Mouse (Mus musculus) kidney, adult 8-10 months (tissue): ENCODE data around the gene Ffar4.

Experiments
- DNase-seq, 2 experiments: peaks; one replicate each; pipeline ENCODE4 v3.0.0; 2022

Gene Ffar4

GRCm38 (mm10) chr19:38096858-38097758, at the start of gene Ffar4:
Gene Ffar4, plus strand, starts transcription at chr19:38097071.
- DNase-seq, result no peak

DNA sequence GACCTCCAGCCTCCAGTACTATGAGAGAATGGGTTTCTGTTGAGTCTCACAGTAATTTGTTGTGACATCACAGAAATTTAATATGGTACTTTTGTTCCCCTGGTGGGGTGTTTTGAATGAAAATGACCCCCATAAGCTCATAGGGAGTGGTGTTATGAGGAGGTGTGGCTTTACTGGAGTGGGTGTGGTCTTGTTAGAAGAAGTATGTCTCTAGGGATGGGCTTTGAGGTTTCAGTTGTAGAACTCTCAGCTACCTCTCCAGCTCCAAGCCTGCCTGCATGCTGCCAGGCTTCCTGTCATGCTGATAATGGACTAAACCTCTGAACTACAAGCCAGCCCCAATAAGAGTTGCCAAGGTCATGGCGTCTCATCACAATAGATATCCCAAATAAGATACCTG, 47.2 kb upstream of the Ffar4 start:
- DNase-seq, result no peak

DNA sequence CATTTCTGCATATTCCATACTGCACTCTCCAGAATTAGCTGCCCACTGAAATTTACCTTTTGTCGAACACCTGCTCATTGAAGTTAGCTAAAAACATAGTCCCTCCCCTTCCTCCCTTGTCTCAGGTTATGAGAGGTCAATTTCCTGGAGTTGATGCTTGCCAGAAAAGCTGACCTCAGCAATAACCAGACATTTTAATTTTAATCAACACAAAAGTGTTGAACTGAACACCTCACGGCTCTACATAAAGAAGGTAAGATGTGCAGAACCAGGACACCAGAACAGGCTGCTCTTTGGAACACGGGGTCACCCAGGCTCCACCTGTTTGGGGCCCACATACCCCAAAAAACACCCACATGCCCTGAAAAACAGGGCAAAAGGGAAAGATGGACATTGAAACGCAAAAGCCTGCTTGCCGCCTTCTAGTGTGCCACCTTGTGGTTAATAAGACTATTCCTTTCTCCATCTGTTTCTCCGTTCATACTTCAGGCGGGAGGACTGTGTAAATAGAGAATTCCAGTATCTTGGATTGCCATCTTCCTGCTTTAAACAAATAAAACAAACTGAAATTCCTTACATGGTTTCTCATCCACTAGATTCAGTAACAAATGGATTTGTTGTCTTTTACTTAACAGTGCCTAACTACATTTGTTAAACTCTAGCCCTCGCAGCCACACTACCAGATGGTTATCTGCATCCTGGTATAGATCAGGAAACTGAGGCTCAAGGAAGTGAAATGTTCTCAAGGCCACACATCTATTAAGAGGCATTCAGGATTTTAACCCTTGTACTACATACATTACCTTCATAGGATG, 43.4 kb upstream of the Ffar4 start:
- DNase-seq, result no peak

- DNase-seq, result peak; percentile 77 to 78
Observed at GRCm38 (mm10) chr19:38054149-38054719, 42.6 kb upstream of the Ffar4 start.

DNA sequence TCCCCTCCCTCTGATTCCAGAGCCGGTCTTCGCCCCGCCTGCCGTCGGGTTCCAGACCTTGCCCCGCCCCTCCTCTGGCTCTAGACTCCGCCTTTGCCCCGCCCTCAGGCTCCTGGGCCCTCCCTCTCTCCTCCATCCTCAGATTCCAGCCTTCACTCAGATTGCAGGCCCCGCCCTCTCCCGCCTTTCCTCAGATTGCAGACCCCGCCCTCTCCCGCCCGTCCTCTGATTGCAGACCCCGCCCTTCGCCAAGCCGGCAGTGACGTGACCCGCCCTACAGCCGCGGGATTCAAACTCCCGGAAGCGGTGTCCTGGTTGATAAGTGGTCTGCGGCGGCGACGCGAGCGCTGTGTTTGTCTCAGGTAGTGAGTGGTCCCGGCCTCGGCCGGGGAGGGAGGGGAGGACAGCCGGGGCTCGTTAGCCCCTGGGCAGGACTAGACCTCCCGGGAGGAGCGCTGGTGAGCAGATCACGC, 42.1 kb upstream of the Ffar4 start, which contains the start of gene Cep55:
Gene Cep55 (plus strand): TSS at position 292 of the 473 bp plus-strand sequence.
- DNase-seq, result peak; percentile 95 to 97

DNA sequence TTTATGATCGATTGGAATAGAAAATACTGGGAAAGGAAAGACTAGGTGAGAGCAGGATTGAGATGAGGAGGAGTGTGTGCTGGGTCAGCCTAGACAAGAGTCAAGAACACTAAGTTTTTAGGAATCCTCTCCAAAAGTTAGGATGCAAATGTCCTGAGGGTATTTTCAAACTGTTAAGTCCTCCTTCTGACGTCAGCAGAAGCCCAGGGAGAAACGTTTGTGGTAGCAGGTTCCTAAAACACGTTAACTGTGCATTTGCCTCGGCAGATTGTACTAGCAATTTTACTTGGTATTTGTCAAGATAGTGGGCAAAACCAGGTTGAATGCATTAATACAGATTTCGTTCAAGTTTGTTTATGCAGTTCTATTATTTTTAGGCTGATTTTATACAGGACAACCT, 41.1 kb upstream of the Ffar4 start:
- no peak for DNase-seq

GRCm38 (mm10) chr19:38056276-38056675, 40.6 kb upstream of the Ffar4 start:
- DNase-seq, result no peak

DNA sequence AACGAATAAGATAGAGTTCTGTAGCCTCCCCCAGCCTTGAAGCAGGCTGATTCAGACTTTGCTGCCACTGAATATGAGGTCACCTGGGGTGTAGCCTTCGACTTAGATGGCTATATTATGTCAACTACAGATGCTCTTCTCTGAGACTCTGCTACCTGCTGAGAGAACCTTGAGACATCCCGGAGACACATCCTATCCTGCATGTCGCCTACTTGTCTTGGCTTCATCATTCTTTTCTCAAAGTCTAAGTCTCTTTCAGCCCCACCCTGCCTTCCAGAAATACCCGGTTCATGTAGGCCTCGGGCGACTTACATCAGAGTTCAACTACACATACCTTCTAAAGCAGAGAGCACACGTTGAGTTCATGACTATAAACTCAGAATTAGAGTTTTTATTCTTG, 39.9 kb upstream of the Ffar4 start:
- DNase-seq, result no peak

- no peak for DNase-seq
Observed at GRCm38 (mm10) chr19:38063201-38063600, 33.7 kb upstream of the Ffar4 start.

DNA sequence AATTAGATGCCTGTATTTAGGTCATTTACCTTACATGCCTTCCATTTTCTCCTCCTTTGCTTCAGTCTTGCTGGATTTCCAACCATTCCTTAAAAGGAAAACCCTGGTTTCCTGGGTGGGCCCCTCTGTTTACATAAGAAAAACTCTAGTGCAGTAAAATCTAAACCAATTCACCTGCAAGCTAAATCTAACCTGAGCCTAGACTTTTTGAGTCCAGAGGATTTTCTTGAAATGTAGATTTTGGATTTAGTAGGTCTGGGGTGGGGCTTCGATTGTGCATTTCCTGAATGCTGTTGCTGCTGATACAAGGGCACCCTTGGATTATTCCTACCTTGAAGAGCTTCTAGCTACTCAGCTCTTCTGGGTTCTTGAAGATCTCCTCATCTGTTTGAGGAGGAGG, 32.8 kb upstream of the Ffar4 start:
- DNase-seq, result no peak

DNA sequence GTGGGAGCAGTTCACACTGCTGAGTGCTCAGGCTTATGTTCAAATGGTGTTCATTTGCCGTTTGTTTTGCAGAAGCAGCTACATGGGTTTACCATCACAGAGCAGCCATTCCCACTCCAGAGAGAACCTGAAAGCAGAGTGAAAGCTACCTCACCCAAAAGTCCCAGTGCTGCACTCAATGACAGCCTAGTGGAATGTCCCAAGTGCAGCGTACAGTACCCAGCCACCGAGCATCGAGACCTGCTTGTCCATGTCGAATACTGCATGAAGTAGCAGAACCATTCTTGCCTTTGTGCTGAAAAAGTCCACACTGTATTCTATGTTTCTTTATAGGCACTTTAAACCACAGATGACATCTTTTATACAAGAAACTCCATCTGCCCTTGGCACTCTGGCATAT, 23.6 kb upstream of the Ffar4 start:
- DNase-seq, result no peak

DNA sequence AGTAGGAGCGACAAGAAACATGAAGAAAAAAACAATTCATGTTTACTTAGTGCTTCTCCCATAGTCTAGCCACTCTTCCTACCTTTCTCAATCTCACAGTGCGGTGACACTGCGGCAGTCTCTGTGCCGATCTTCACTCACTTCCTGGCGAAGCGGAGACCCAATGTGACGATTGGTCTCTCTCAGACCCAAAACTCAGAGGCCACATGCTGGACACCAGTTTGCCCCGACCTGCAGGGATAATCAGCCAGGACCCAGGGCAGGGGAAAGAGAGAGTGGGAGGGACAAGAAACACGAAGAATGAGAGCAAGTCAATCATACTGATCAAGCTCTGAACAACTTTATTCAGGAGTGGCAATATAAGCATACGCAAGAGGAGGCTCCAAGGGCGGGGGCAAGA, 21.8 kb upstream of the Ffar4 start:
- DNase-seq, result no peak

- no peak for DNase-seq
Observed at GRCm38 (mm10) chr19:38076251-38076650, 20.6 kb upstream of the Ffar4 start.

DNA sequence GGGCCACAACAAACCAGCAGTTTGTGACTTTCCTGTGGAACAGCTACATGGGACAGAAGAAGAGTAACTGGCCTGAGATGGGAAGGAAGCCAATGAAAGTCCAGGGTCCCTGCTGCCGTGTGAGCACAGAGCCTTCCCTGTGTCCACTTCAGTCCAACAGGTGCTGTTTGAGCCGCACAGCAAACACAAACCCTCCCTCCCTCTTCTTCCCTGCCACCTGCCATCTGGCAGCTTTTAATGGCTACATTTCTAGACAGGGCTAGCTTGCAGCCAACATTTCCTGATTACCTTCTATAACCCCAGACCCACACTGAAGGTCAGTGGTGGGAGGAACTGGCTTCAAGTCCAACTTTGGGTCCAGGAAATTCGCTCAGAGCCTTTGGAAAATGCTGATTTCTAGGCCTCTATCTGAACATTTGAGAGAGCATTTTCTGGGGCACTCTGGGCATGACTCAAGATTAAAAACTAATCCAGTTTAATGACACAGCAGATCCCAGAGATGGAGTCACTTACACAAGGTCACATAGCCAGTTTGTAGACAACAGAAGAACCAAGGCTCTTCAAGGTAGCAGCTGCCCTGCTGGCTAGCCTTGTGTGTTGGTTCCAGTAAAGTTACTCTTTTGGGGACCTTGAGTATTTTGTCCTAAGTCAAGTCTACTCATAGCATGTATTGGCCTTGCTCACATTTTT, 18.9 kb upstream of the Ffar4 start:
- no peak for DNase-seq

- DNase-seq, result no peak
Observed at GRCm38 (mm10) chr19:38081361-38081760, 15.5 kb upstream of the Ffar4 start.

DNA sequence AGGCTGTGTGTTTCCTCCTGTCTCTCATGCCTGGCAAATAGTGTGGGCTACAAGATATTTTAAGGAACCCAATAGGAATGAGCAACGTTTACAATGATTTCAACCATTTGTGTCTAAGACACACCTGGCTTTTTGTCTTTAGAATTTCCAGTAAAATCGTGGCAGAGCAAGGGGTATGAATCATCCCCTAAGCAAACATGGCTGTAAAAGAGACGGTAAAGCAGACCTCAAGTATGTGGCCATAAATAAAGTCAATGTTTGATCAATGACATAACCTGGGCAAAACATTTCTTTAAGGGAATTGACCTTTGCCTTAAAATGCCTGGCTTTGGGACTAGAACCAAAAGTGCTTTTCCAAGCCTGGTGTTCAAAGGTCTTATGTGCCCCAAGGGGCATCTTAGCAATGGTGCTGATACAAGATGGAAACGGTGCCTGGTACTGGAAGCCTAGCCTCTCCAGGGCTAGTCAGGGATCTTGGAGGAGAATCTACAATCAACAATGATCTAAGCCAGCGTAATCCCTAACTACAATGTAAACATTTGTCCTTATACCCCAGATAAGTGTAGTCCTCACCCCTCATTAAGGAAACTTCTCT, 13.8 kb upstream of the Ffar4 start:
- no peak for DNase-seq

GRCm38 (mm10) chr19:38085841-38086240, 11.0 kb upstream of the Ffar4 start:
- no peak for DNase-seq

DNA sequence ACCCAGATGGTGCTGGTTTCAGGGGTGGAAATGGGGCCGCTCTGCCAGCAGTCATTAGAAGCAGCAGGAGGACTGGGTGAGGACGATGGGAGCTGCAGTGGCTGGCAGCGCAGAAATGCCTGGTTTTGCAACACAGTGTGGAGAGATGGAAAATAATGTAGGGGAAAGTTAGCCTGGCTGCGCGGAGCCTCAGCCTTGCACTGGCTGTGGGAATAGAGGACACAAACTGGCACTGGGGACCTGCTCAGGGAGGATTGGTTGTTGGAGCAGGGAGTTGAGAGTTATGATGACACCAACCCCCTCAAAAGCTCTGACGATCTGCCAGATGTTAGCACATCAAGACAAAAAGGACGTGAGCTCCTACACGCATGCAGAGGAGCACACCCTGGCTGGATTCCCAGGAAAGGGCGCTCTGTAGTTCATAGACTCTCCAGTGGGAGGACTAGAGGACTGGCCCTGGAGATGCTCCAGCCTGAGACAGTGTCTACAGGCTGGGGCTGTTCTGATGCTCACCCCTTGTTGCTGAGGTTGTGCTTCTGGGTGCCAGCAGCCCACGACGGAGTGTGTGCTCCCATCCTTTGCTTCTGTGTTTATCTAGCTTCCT, 9.8 kb upstream of the Ffar4 start:
- peak in 1 of 2 experiments; percentile 22 for DNase-seq

DNA sequence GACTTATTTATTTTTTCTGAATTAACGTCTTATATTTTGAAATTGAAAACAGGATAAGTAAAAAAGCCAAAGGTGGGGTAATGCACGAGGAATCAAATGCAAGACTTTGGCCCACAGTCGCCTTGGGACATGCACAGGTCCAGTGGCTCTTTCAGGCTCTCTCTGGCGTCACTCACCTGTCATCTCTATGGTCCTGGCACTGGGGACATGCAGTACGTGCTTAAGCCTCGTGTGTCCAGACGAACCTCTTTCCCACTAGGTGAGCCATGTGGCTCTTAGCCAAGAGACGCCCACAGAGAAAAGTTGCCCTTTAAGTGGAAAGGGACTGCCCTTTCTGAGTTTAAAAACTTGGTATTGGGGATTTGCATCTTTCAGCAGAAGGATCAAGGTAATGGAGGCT, 7.5 kb upstream of the Ffar4 start:
- no peak for DNase-seq

GRCm38 (mm10) chr19:38091512-38091985, 5.3 kb upstream of the Ffar4 start:
- no peak for DNase-seq

GRCm38 (mm10) chr19:38096231-38096630, 640 bp upstream of the Ffar4 start:
- no peak for DNase-seq

DNA sequence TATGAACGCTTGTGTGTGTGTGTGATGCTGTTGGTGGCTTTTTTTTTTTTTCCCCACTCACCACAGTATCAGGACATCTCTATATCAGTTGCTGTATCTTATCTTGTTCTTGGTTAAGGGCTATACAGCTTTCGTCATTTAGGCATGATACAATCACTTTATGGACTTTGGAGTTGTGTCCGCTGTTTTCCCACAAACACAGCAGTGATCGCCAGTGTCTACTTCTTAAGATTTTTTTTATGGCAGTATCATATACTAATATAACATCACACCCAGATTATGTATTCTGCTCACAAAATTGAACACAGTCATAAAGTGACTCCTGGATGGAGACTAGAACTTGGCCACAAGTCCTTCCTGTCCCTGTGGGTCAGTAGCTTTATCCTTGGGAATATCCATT, 11.0 kb downstream of the Ffar4 start:
- DNase-seq, result no peak
